Mouse (Mus musculus) kidney, adult 11 months (tissue): ENCODE results near the gene Tubb2a.

ENCODE experiments used
- DNase-seq: peaks from one replicate; pipeline ENCODE4 v3.0.0; 2022

Gene Tubb2a

GRCm38 (mm10) chr13:34077492-34078271, at the start of gene Tubb2a:
Gene Tubb2a, minus strand, starts transcription at chr13:34078007.
- peak; percentile 87 for DNase-seq

- peak; percentile 76 for DNase-seq
Measured at GRCm38 (mm10) chr13:34125711-34126110, 47.9 kb upstream of the Tubb2a start.

- DNase-seq = no peak
Measured at GRCm38 (mm10) chr13:34120536-34120935, 42.7 kb upstream of the Tubb2a start.

DNA sequence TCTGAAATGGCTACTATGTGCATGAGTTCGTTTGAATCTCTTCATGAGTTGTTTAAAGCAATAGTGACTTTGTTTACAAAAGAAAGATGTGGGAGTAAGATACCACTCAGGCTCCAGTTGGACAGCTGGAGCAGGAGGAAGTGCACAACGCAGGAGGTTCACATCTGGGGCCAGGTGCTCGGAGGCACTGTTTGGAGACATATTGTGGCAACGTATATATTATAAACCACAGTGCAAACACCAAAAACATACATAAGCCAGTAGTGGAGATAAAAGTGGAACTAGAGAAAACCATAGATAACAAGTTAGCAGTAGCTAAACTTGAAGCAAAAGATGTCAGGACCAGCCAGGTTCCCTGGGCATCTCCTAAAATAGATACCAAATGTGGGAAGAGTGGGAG, 41.6 kb upstream of the Tubb2a start:
- no peak for DNase-seq

GRCm38 (mm10) chr13:34118816-34119215, 41.0 kb upstream of the Tubb2a start:
- no peak for DNase-seq

DNA sequence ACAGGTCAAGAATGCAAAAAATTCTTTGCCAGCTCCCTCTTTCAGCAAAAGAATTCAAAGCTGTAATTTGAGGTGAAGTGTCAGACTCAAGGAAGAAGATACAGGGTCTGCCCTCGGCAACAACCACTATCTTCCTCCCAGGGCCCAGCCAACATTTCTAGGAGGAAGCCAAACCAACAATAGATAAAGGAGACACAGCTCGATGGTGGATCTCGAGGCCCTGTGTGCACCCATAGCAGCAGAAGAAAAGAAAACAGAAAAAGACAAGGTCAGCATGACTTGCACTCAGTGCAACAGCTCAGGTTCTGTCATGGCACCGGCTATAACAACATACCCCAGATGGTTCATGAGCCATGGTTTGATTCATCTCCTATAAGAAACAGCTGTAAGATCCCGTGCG, 38.7 kb upstream of the Tubb2a start:
- no peak for DNase-seq

- DNase-seq = no peak
Measured at GRCm38 (mm10) chr13:34114654-34115053, 36.8 kb upstream of the Tubb2a start.

DNA sequence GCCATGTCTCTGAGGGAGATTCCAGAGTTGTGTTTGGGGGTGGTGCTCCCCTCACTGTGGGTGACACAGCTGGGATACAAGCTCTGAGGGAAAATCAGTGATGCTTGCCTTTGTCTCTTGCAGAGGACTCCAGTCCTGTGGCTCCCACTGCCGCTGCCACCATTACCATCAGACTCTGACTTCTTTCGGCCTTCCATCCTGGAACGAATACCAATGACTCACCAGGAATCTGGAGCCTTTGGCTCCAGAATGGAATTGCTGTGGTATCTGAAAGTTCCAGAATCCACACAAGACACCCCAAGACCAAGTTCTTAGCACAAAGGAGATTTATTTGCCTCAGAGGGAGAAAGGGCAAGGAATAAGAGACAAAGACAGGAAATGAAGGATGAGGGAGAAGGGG, 35.3 kb upstream of the Tubb2a start:
- no peak for DNase-seq

GRCm38 (mm10) chr13:34112369-34113081, 34.7 kb upstream of the Tubb2a start:
- DNase-seq = no peak

GRCm38 (mm10) chr13:34111878-34112277, 34.1 kb upstream of the Tubb2a start:
- no peak for DNase-seq

- DNase-seq = peak; percentile 49
Measured at GRCm38 (mm10) chr13:34111019-34111418, 33.2 kb upstream of the Tubb2a start.

DNA sequence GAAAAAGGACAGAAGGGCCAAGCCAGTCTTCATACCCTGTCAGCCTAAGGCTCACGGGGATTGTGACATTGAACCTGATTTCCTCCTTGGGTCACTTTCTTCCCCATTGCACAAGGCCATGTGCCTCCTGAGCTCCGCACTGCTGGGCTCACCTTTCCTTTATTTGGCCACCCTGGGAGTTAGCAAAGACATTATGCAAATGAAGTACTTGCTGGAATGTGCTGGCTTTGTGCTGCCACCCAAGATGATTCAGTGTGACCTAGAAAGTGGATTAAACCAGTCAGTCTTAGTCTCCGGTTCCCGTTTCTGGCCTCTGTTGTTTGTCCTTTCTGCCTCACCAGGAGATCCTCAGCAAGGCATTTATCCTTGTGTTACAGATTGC, 31.9 kb upstream of the Tubb2a start:
- peak; percentile 85 for DNase-seq

- no peak for DNase-seq
Measured at GRCm38 (mm10) chr13:34109035-34109676, 31.3 kb upstream of the Tubb2a start.

DNA sequence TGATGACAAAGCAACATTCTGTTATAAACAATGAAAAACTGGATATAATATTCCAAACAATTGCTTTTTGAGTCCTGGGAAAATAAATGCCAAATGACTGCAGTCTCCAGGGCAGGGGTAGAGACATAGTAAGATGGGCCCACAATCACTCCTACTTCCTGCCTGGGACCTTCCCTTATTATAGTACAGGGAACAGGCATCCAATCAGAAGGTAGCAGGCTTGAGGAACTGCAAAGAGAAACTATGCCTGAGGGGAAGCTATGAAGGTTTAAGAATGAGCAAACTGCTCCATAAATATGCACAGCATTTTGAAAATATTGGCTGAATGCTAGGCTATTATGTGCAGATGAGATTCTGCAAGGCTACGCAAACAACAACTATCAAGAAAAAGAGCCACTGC, 29.2 kb upstream of the Tubb2a start:
- DNase-seq = no peak

DNA sequence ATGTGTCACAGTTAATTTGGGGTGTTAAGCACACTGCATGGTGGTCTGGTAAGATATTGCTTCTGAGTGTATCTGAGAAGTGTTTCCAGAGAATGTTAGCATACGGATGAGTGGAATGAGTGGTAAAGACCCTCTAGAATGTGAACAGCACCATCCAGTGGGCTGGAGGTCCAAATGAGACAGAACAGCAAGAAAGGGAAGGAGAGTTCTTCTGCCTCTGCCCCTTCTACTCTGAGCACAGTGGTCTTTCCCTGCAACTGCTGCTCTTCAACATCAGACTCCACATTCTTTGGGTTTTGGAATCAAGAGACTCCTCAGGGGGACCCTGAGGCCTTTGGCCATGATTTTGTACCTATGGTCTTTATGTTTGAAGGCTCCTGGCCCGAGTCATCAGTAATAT, 28.4 kb upstream of the Tubb2a start:
- DNase-seq = no peak

- no peak for DNase-seq
Measured at GRCm38 (mm10) chr13:34105364-34105763, 27.6 kb upstream of the Tubb2a start.

GRCm38 (mm10) chr13:34101908-34102307, 24.1 kb upstream of the Tubb2a start:
- DNase-seq = no peak

DNA sequence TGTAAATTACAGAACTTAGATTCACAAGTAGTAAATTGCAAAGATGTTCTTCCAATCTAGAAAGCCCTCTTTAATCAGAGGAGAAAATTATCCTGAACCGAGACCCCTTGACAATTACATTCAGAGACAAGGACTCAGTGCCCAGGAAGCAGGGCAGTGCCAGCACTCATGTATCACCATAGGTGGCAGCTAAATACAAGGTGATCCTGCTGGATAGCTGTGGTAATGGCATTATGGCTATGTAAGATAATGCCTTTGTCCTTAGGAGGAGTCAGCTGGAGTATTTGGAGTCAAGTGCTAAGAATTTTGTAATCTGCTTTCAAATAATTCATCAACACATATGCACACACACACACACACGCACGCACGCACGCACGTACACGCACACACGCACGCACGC, 23.4 kb upstream of the Tubb2a start:
- DNase-seq = no peak

DNA sequence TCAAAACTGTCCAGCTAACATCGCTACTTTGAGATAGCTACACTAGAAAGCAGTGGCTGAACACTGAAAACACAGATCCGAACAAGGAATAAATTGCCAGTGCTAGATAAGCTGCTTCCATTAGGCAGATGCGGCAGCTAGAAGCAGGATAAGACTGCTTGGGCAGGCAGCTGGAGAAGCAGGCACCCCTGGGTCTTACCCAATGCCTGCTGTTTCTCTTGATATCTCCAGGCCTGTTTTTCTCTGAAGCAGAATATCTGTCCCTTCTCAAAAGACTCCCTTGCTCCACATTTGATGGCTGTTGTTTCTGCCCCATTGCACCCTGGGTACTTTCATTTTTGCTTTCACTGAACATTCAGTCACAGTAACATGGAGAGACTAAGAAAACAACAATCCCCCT, 22.9 kb upstream of the Tubb2a start:
- no peak for DNase-seq

GRCm38 (mm10) chr13:34097086-34097485, 19.3 kb upstream of the Tubb2a start:
- DNase-seq = no peak

DNA sequence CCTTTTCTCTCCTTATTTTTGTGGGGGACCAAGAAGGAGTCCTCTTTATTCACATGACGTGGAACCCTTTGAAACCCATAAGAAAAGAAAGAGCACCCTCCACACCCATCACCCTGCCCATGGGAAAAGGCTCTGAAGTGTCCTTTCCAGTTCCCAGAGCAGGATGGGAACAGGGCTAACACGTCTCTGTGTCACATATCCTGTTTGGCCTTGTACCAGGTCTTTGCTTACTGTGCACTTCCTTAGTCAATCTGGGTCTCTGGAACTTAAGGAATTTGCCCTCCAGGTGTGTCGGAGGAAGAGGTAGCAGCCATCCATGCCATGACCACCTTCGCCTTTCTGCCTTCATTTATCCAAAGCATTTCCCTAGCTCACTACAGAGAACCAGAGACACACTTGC, 18.6 kb upstream of the Tubb2a start:
- DNase-seq = peak; percentile 25

GRCm38 (mm10) chr13:34095542-34096435, 18.0 kb upstream of the Tubb2a start:
- DNase-seq = no peak

- no peak for DNase-seq
Measured at GRCm38 (mm10) chr13:34089358-34089757, 11.6 kb upstream of the Tubb2a start.
